Mouse (Mus musculus) liver, postnatal 0 days (tissue): ENCODE measurements at regions not wholly inside any gene's neighbourhood (a gene's known extent, or its start where the extent isn't known, plus 50 kb on each side); places are given as distances from the start of the nearest gene placed in this dataset.
"Not testable (repeated sequence)": the region's sequence is repeated elsewhere in the genome, so short reads cannot be mapped to it uniquely, and the experiment has no call there.

Experiments
- CTCF ChIP-seq: sonication (generic); IDR thresholded peaks from 2 replicates; pipeline ENCODE4 v1.5.1; 2016; ENCODE audit warnings: antibody characterized with exemption, low read depth
- EP300 ChIP-seq: IDR thresholded peaks from 2 replicates; pipeline ENCODE4 v1.6.1; 2016; ENCODE audit warnings: antibody characterized with exemption, low read depth, mild to moderate bottlenecking

DNA sequence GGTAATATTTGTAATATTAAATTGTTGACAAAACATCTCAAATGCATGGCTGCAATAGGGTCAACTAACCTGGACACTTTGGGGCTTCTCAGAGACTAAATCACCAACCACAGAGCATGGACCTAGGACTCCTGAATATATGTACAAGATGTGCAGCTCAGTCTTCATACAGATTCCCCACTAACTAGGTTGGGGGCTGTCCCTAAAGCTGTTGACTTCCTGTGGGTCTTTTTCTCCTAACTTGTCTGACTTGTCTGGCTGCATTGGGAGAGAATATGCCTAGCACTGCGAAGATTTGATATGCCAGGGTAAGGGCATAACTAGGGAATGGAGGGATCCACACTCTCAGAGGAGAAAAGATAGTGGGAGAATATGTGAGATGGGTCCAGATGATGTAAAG is 895.6 kb upstream of the Zfp386 start:
- TF ChIP-seq EP300, CTCF: not testable (repeated sequence)
